Mouse (Mus musculus): ENCODE data around the gene Gm8369. TPM values are rescaled to one million over a fixed set of nuclear protein-coding genes. Genes with fewer than 3 reads are reported as not detected.
"Not testable (repeated sequence)": the region's sequence is repeated elsewhere in the genome, so short reads cannot be mapped to it uniquely, and the experiment has no call there.

Gm8369 gene
- polyA plus RNA-seq, 1 experiment from 2014 or later, result 2.0 TPM

- no peaks in the 10 kb centered on the region for H3K79me2 ChIP-seq (ENCODE audit: inconsistent target)
- H3K27ac ChIP-seq, result no peak overlapping the region
- H3K4me3 ChIP-seq (ENCODE audit: inconsistent target), result no peak overlapping the region
- WGBS (ENCODE audit: missing documents), result 95% methylated on average over 2 of the region's 2 CpGs
- 0 out of 2 replicates have a peak, but pooled peaks cover under 1% of the 10 kb centered on the region for H3K36me3 ChIP-seq (ENCODE audit: inconsistent target)
These were observed 48.2 kb downstream of the Gm8369 start for GRCm38 (mm10) chr19:11533888-11534445.

- WGBS (ENCODE audit: missing documents), result 87% methylated on average over 7 of the region's 7 CpGs
- H3K36me3 ChIP-seq (ENCODE audit: inconsistent target), result no peaks in the 10 kb centered on the region
- no peak within 1 kb of the TSS for H3K4me3 ChIP-seq (ENCODE audit: inconsistent target)
- H3K27ac ChIP-seq, result no peak within 1 kb of the TSS
- H3K79me2 ChIP-seq (ENCODE audit: inconsistent target), result no peaks in the 10 kb centered on the region
These were observed 50.9 kb downstream of the Gm8369 start, which contains the start of gene Ms4a4d for GRCm38 (mm10) chr19:11536593-11536992. Gene Ms4a4d (plus strand): TSS chr19:11536801.

- no peak overlapping the region for H3K4me3 ChIP-seq (ENCODE audit: inconsistent target)
- WGBS (ENCODE audit: missing documents), result 94% methylated on average over 1 of the region's 2 CpGs
These were observed 51.6 kb downstream of the Gm8369 start for GRCm38 (mm10) chr19:11537336-11537735.

GRCm38 (mm10) chr19:11540166-11540821 is 54.6 kb downstream of the Gm8369 start:
- peak overlapping the region; percentile 64 for H3K27ac ChIP-seq

More at GRCm38 (mm10) chr19:11537336-11537735, 51.6 kb downstream of the Gm8369 start:
- Histone ChIP-seq H3K79me2 (ENCODE audit: inconsistent target) (no peaks in the 10 kb centered on the region), H3K27ac (no peak overlapping the region), H3K36me3 (ENCODE audit: inconsistent target) (no peaks in the 10 kb centered on the region)

GRCm38 (mm10) chr19:11544383-11544782 is 58.6 kb downstream of the Gm8369 start:
- 69% methylated on average over 2 of the region's 2 CpGs for WGBS (ENCODE audit: missing documents)
- H3K27ac ChIP-seq; H3K36me3 ChIP-seq (ENCODE audit: inconsistent target); H3K79me2 ChIP-seq (ENCODE audit: inconsistent target); H3K4me3 ChIP-seq (ENCODE audit: inconsistent target): not testable (repeated sequence)

More at GRCm38 (mm10) chr19:11540166-11540821, 54.6 kb downstream of the Gm8369 start:
- H3K36me3 ChIP-seq (ENCODE audit: inconsistent target); H3K4me3 ChIP-seq (ENCODE audit: inconsistent target); H3K79me2 ChIP-seq (ENCODE audit: inconsistent target): not testable (repeated sequence)
- 0% methylated on average over 1 of the region's 1 CpGs for WGBS (ENCODE audit: missing documents)

GRCm38 (mm10) chr19:11547911-11548310 is 62.2 kb downstream of the Gm8369 start:
- H3K4me3 ChIP-seq (ENCODE audit: inconsistent target), result no peak overlapping the region
- H3K36me3 ChIP-seq (ENCODE audit: inconsistent target), result no peaks in the 10 kb centered on the region
- no peaks in the 10 kb centered on the region for H3K79me2 ChIP-seq (ENCODE audit: inconsistent target)
- no peak overlapping the region for H3K27ac ChIP-seq

- no peaks in the 10 kb centered on the region for H3K36me3 ChIP-seq (ENCODE audit: inconsistent target)
- no peak overlapping the region for H3K4me3 ChIP-seq (ENCODE audit: inconsistent target)
- H3K27ac ChIP-seq, result no peak overlapping the region
- 95% methylated on average over 5 of the region's 5 CpGs for WGBS (ENCODE audit: missing documents)
- no peaks in the 10 kb centered on the region; the same call in 1 of the 2 replicates for H3K79me2 ChIP-seq (ENCODE audit: inconsistent target)
These were observed 69.0 kb downstream of the Gm8369 start for GRCm38 (mm10) chr19:11554726-11555125.

GRCm38 (mm10) chr19:11559560-11559959 is 73.8 kb downstream of the Gm8369 start:
- peak overlapping the region; percentile 64 for H3K27ac ChIP-seq
- peak overlapping the region; percentile 8; the same call in 1 of the 2 replicates for H3K4me3 ChIP-seq (ENCODE audit: inconsistent target)
- H3K36me3 ChIP-seq (ENCODE audit: inconsistent target); H3K79me2 ChIP-seq (ENCODE audit: inconsistent target): not testable (repeated sequence)

Other genes with a start within 250 kb of the Gm8369 start
- 0.07 to 0.09 TPM in 2 of 3 replicates, not detected in the other for gene Ms4a1, start 219.7 kb upstream of the Gm8369 start, polyA plus RNA-seq (2018)
- gene Ms4a5, start 202.1 kb upstream of the Gm8369 start, polyA plus RNA-seq (2018), result not detected in 3 replicates
- gene Ms4a14, start 171.5 kb upstream of the Gm8369 start, polyA plus RNA-seq (2018), result 36.7 to 102 TPM (median 69.8 TPM) in 3 replicates
- 1,229 to 1,780 TPM (median 1,290 TPM) in 3 replicates for gene Ms4a7, start 149.8 kb upstream of the Gm8369 start, polyA plus RNA-seq (2018)
- 260 to 797 TPM (median 552 TPM) in 3 replicates for gene Ms4a4a, start 110.4 kb upstream of the Gm8369 start, polyA plus RNA-seq (2018)
- gene Ms4a4c, start 81.2 kb upstream of the Gm8369 start, polyA plus RNA-seq (2018), result 43.4 to 183 TPM (median 71.1 TPM) in 3 replicates
- gene Ms4a4b, start 42.4 kb upstream of the Gm8369 start, polyA plus RNA-seq (2018), result 2.1 to 3.8 TPM (median 3.0 TPM) in 3 replicates
- 546 to 786 TPM (median 561 TPM) in 3 replicates for gene Ms4a6c, start 16.6 kb upstream of the Gm8369 start, polyA plus RNA-seq (2018)
- gene Ms4a6b, start 30.6 kb downstream of the Gm8369 start, polyA plus RNA-seq (2018), result 182 to 404 TPM (median 188 TPM) in 3 replicates
- not detected in 3 replicates for gene Ms4a4d, start 50.9 kb downstream of the Gm8369 start, polyA plus RNA-seq (2018)
- 381 to 505 TPM (median 445 TPM) in 3 replicates for gene Ms4a6d, start 118.9 kb downstream of the Gm8369 start, polyA plus RNA-seq (2018)
- 0.27 TPM in 1 of 3 replicates, not detected in the others for gene Ms4a2, start 137.8 kb downstream of the Gm8369 start, polyA plus RNA-seq (2018)
- gene Ms4a3, start 154.9 kb downstream of the Gm8369 start, polyA plus RNA-seq (2018), result 0.79 TPM in 1 of 3 replicates, not detected in the others
- gene Oosp2, start 174.6 kb downstream of the Gm8369 start, polyA plus RNA-seq (2018), result not detected in 3 replicates
- gene Oosp1, start 205.2 kb downstream of the Gm8369 start, polyA plus RNA-seq (2018), result not detected in 3 replicates
- gene Oosp3, start 211.1 kb downstream of the Gm8369 start, polyA plus RNA-seq (2018), result not detected in 3 replicates

Data from macrophage (primary cell).